Mouse (Mus musculus): Measurements from ENCODE around the gene Spef1.

DNA sequence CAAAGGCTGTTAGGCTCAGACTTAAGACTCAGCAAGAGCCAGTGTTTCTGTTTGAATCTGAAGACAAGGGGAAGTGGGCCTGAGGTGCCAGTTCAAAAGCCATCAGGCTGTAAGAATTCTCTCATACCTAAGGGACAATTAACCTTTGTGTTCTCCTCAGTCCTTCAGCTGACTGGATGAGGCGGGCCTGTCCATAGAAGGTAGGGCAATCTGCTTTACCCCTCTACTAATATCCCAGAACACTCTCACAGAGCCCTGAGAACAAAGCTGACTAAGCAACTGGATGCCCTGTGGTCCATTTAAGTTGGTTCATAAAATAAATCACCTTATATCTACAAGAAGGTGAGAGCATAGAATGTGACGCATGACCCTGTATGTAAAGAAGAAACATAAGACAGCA, 20.9 kb downstream of the Spef1 start:
- TF ChIP-seq CTCF (IDR thresholded peaks at IDR 0.05; ENCODE audit: control insufficient read depth, insufficient read depth, insufficient replicate concordance, low read depth, low read length) (no peak), POLR2A (IDR thresholded peaks at IDR 0.05; ENCODE audit: control insufficient read depth, low read depth, low read length) (no peak)

Measured in testis, adult 2 months (tissue).